Mouse (Mus musculus) midbrain, embryonic 16.5 days (tissue): ENCODE measurements at regions not wholly inside any gene's neighbourhood (a gene's known extent, or its start where the extent isn't known, plus 50 kb on each side); places are given as distances from the start of the nearest gene placed in this dataset.
A peak's percentile ranks its signal among the peaks of the same experiment; 100 is the strongest.

ENCODE experiments used
- ATAC-seq: fragments of 200-750 bp; cut with Nextera tagmentation; 2 replicates; pipeline ENCODE4 v1.8.0; 2017; ENCODE audit warnings: moderate TSS enrichment
- H3K27ac ChIP-seq: fragments of 300-500 bp; sonication (generic); 2 replicates; pipeline ENCODE4 v1.5.1; 2014; ENCODE audit warnings: mild to moderate bottlenecking, low read length, mixed read lengths
- H3K27me3 ChIP-seq: fragments of 300-500 bp; sonication (generic); 2 replicates; pipeline ENCODE4 v1.6.1; 2014; ENCODE audit warnings: low read depth, low read length, mixed read lengths; ENCODE audit not compliant: control insufficient read depth, insufficient read depth
- H3K36me3 ChIP-seq: fragments of 300-500 bp; sonication (generic); 2 replicates; pipeline ENCODE4 v1.6.1; 2014; ENCODE audit warnings: mild to moderate bottlenecking, low read length, moderate library complexity, mixed read lengths; ENCODE audit not compliant: control insufficient read depth, insufficient read depth
- H3K4me1 ChIP-seq: fragments of 300-500 bp; sonication (generic); 2 replicates; pipeline ENCODE4 v1.6.1; 2014; ENCODE audit warnings: mild to moderate bottlenecking, low read length, mixed read lengths; ENCODE audit not compliant: control insufficient read depth, insufficient read depth
- H3K4me2 ChIP-seq: fragments of 300-500 bp; sonication (generic); 2 replicates; pipeline ENCODE4 v1.6.1; 2014; ENCODE audit warnings: mild to moderate bottlenecking, low read length, mixed read lengths
- H3K4me3 ChIP-seq: fragments of 300-500 bp; sonication (generic); 2 replicates; pipeline ENCODE4 v1.5.1; 2014; ENCODE audit warnings: low read depth, mild to moderate bottlenecking, low read length, moderate library complexity, mixed read lengths
- H3K9ac ChIP-seq: fragments of 300-500 bp; sonication (generic); 2 replicates; pipeline ENCODE4 v1.6.1; 2014; ENCODE audit warnings: low read depth, low read length, mixed read lengths
- H3K9me3 ChIP-seq: fragments of 300-500 bp; sonication (generic); replicated peaks from 2 replicates; pipeline ENCODE4 v1.6.1; 2014; ENCODE audit warnings: mild to moderate bottlenecking, low read length, mixed read lengths; ENCODE audit not compliant: control insufficient read depth, poor library complexity, severe bottlenecking
- WGBS: fragments of 180-500 bp; shearing (Covaris S2); extraction: QIAGEN DNeasy Blood & Tissue Kit; methylation state at CpG from one replicate; pipeline ENCODE4 v1.1.7; 2014; 5-methylcytosine and 5-hydroxymethylcytosine counted together

DNA sequence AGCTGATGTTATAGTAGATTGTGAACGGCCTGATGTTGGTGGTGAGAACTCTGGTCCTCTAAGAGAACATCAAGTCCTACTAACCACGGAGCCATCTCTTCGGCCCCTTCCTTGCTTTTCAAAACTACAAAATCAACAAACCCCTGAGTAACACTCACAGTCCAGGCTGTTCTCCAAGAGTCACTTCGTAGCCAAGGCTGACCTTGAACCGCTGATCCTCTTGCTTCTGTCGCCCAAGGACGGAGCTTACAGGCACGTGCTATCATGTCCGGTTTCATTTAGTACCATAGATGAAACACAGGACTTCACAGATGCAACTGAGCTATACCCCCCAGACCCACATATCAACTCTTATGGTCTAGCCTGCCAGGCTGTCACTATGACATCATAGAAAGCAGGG lies 279.4 kb downstream of the Hlx start:
- Histone ChIP-seq H3K9me3 (no peaks in the 10 kb centered on the region), H3K4me3 (no peak overlapping the region), H3K27ac (no peak overlapping the region), H3K36me3 (no peaks in the 10 kb centered on the region), H3K9ac (no peak overlapping the region), H3K27me3 (no peaks in the 10 kb centered on the region; the same call in 1 of the 2 replicates), H3K4me1 (no peaks in the 10 kb centered on the region), H3K4me2 (no peak overlapping the region)
- ATAC-seq = no peak
- 95% methylated on average over 9 of the region's 9 CpGs for WGBS

DNA sequence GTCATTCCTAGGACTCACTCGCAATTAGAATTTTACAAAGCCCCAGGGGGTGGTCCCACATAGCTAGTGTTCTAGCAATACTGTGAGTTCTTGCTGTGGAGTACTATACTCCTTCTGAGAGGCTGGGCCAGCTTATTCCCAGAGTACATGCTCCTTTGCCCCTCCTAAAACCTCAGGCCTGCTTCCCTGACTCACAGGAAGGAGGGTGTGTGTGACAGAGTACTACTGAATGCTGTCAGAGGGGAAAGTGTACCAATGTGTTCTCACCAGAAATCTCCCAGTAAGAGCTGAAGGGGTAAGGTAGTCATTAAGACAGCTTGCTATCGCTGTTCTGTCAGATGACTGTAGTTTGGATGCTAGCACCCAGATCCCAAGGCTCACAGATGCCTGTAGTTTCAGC lies 280.7 kb downstream of the Hlx start:
- H3K36me3 ChIP-seq = no peaks in the 10 kb centered on the region
- no peak for ATAC-seq
- no peak overlapping the region for H3K9ac ChIP-seq
- 77% methylated on average over 2 of the region's 2 CpGs for WGBS
- H3K9me3 ChIP-seq = no peaks in the 10 kb centered on the region
- H3K4me2 ChIP-seq = no peak overlapping the region
- H3K4me3 ChIP-seq = no peak overlapping the region
- H3K27me3 ChIP-seq = no peaks in the 10 kb centered on the region; the same call in 1 of the 2 replicates
- H3K27ac ChIP-seq = no peak overlapping the region
- no peaks in the 10 kb centered on the region for H3K4me1 ChIP-seq

DNA sequence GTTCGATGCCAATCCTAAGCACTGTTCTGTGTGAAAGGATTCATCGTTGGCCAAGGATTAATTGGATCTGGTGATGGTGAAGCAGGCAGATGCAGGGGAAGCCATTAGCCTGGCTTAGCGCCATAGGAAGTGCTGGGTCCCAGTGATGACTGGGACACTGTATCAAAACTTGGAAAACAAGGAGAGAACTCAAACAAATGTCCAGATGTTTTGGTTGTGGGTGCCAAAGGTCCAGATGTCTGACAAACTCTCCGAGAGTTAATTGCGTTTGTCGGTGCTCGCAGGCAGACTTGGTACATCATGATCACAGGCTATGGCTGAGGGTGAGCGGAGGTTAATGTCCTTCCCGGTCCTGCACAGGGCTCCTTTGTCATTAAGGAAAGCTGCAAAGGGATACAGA lies 283.4 kb downstream of the Hlx start:
- 87% methylated on average over 9 of the region's 9 CpGs for WGBS
- no peak overlapping the region for H3K27ac ChIP-seq
- no peak overlapping the region for H3K9ac ChIP-seq
- H3K27me3 ChIP-seq = no peaks in the 10 kb centered on the region; the same call in 1 of the 2 replicates
- no peaks in the 10 kb centered on the region for H3K9me3 ChIP-seq
- H3K36me3 ChIP-seq = no peaks in the 10 kb centered on the region
- no peak overlapping the region for H3K4me2 ChIP-seq
- no peak for ATAC-seq
- H3K4me1 ChIP-seq = no peaks in the 10 kb centered on the region
- no peak overlapping the region for H3K4me3 ChIP-seq

DNA sequence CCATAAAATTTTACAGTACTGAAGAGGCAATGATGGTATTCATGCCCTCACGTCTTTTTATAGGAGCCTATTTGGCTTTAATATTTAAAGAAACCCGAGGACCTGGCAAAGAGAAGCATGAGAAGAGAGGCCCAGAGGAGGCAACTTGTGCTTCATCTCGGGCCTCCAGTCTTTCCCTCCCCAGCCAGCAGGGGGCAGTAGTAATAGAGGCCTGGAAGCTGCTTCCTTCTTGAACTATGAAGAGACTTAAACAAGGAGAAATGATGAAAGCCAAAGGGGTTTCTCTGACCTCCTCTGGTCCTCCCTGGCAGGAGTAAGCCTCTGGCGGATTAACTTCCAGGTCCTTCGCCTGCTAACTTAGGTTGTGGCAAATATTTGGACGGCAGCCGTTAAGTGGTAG lies 284.5 kb downstream of the Hlx start:
- Histone ChIP-seq H3K9me3 (no peaks in the 10 kb centered on the region), H3K4me2 (no peak overlapping the region), H3K36me3 (no peaks in the 10 kb centered on the region), H3K27me3 (no peaks in the 10 kb centered on the region; the same call in 1 of the 2 replicates), H3K27ac (no peak overlapping the region), H3K4me1 (no peaks in the 10 kb centered on the region), H3K9ac (no peak overlapping the region), H3K4me3 (no peak overlapping the region)
- WGBS = 53% methylated on average over 7 of the region's 7 CpGs
- no peak for ATAC-seq

DNA sequence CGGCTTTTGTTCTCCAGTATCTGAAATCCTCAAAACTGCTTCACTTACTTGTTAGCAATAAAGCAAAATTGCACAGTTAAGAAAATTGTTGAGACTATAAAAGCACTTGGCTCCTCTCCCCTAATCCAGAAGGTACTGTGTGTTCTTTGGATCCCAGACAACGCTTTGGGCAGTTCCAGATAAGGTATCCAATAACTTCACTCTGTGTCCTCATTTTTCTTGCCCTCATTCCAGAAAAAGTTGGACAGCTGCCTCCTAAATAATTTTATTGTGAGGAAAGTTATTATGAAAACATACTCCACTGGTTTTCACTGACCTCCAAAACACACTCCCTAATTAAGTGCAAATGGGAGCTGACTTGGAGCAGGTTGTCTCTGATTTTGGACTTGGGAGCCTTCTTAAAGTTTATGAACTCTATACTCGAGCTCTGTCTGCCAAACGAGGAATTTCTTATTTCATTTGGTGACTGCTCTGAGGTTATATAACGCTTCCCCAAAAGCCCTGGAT lies 285.2 kb downstream of the Hlx start:
- 80% methylated on average over 5 of the region's 5 CpGs for WGBS
- no peaks in the 10 kb centered on the region; the same call in 1 of the 2 replicates for H3K27me3 ChIP-seq
- no peaks in the 10 kb centered on the region for H3K36me3 ChIP-seq
- no peak overlapping the region for H3K4me3 ChIP-seq
- no peak overlapping the region for H3K9ac ChIP-seq
- H3K4me1 ChIP-seq = no peaks in the 10 kb centered on the region
- no peak for ATAC-seq
- H3K9me3 ChIP-seq = no peaks in the 10 kb centered on the region
- no peak overlapping the region for H3K27ac ChIP-seq
- no peak overlapping the region for H3K4me2 ChIP-seq

DNA sequence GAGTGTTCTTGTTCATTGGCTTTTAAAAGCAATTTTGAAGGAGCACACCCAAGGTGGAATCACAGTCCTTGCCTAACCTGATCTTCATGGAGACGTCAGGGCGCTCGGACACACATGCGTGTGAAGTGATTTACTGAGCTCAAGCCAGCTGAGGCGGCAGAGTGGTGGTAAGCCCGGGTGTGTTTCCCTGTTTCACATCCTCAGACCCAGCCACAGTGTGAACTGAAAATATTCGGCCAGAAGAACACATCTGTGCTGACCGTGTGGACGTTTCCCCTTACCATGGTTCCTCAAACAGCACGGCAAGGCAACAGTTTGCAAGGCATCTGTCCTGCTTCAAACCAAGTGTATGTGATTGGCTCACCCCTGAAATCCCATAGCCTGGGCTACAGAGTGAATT lies 288.2 kb downstream of the Hlx start:
- H3K4me3 ChIP-seq = no peak overlapping the region
- 92% methylated on average over 10 of the region's 10 CpGs for WGBS
- no peak overlapping the region for H3K9ac ChIP-seq
- H3K27me3 ChIP-seq = no peaks in the 10 kb centered on the region; the same call in 1 of the 2 replicates
- H3K9me3 ChIP-seq = no peaks in the 10 kb centered on the region
- no peak for ATAC-seq
- no peaks in the 10 kb centered on the region for H3K36me3 ChIP-seq
- no peak overlapping the region for H3K4me2 ChIP-seq
- no peaks in the 10 kb centered on the region; the same call in 1 of the 2 replicates for H3K4me1 ChIP-seq
- no peak overlapping the region for H3K27ac ChIP-seq

DNA sequence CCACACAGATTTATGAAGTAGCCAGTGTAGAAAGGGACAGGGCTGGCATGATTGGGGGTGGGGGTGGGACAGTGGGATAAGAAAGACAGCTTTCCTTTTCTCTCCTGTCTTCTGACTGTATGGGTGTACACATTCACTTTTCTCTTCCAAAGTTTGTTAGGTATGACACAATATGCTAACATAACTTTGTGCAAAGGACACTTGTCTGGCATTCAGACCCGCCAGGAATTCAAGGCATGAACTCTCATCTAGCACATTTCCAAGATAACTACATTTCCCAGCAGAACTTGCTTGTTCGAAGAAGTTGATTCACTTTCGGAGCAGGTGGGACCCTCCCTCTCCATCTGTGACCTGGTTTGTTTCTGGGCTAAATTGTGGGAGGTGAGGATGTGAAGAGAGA lies 289.7 kb downstream of the Hlx start:
- Histone ChIP-seq H3K4me3 (no peak overlapping the region), H3K27me3 (no peaks in the 10 kb centered on the region; the same call in 1 of the 2 replicates), H3K9me3 (no peaks in the 10 kb centered on the region), H3K9ac (no peak overlapping the region), H3K27ac (no peak overlapping the region), H3K4me2 (no peak overlapping the region), H3K4me1 (no peaks in the 10 kb centered on the region; the same call in 1 of the 2 replicates), H3K36me3 (no peaks in the 10 kb centered on the region)
- no peak for ATAC-seq
- WGBS = 86% methylated on average over 3 of the region's 3 CpGs

DNA sequence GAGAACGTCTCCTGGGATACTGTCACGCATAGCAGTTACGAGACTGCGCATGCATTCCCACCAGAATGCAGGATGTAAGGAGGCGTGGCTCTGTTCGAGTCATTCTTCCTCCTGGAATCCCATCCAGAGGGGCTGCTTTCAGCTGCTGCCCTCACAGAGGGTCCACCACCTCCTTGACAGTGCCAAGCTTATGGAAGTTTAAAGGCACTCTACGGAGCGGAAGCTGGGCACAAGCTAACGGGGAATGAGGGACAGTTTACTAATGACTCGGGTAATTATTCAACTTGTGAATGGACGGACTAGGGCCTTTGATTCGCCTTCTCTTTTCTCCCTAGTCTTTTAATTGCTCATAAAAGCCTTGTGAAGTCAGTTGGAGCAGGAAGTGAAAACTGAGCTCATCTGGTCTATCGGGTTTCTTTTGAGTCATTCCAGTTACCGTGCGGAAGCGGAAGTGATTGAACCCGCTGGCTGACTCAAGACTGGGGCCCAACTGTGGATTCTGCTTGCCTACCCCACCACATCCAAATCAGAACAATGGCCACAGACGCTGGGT lies 291.3 kb downstream of the Hlx start:
- no peaks in the 10 kb centered on the region; the same call in 1 of the 2 replicates for H3K4me1 ChIP-seq
- peak overlapping the region; percentile 47 for H3K4me2 ChIP-seq
- 38% methylated on average over 18 of the region's 18 CpGs for WGBS
- H3K9me3 ChIP-seq = no peaks in the 10 kb centered on the region
- no peak overlapping the region for H3K9ac ChIP-seq
- no peaks in the 10 kb centered on the region; the same call in 1 of the 2 replicates for H3K27me3 ChIP-seq
- no peaks in the 10 kb centered on the region for H3K36me3 ChIP-seq
- no peak overlapping the region for H3K27ac ChIP-seq
- ATAC-seq = peak; percentile 64
- peak overlapping the region; percentile 24 for H3K4me3 ChIP-seq

DNA sequence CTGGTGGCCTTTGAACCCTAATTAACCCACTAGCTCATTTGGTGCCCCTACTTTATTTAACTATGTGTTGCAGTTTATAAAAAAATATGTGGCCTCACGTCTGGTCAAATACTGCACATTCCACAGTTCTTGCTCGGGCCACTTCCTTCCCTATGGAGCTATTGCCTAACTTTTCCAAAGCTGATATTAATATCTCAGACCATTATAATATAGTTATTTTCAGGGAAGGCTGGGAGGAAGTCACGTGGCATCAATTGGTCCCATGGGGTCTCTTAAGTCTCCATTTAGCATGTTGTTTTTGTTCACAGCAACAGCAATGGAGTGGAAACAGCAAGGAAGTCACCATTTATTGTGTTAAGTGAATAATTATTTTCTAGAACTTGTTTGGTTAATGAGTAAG lies 292.9 kb downstream of the Hlx start:
- H3K9ac ChIP-seq = no peak overlapping the region
- H3K4me1 ChIP-seq = no peaks in the 10 kb centered on the region; the same call in 1 of the 2 replicates
- 80% methylated on average over 3 of the region's 3 CpGs for WGBS
- no peak overlapping the region for H3K27ac ChIP-seq
- ATAC-seq = no peak
- H3K4me3 ChIP-seq = no peak overlapping the region
- no peak overlapping the region for H3K4me2 ChIP-seq
- no peaks in the 10 kb centered on the region; the same call in 1 of the 2 replicates for H3K27me3 ChIP-seq
- H3K9me3 ChIP-seq = no peaks in the 10 kb centered on the region
- H3K36me3 ChIP-seq = no peaks in the 10 kb centered on the region
